Mouse (Mus musculus): Measurements from ENCODE around the gene Espn. TPM values are rescaled to one million over a fixed set of nuclear protein-coding genes. Genes with fewer than 3 reads are reported as not detected.

Espn gene
- total and polyA plus RNA-seq, 3 experiments = 5.0 to 19.6 TPM; not detected in 1

DNA sequence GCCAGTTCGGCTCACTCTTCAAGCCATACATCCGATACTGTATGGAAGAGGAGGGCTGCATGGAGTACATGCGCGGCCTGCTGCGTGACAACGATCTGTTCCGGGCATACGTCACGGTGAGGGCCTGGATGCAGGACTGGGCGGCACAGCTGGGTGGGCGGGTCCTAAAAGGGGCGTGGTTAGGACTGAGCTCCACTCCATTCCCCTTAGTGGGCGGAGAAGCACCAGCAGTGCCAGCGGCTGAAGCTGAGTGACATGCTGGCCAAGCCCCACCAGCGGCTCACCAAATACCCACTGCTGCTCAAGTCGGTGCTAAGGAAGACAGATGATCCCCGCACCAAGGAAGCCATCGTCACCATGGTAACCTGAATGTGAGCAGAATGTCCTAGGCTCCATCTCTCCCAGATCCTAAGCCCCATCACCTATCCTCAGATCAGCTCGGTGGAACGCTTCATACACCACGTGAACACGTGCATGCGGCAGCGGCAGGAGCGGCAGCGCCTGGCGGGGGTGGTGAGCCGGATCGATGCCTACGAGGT, 44.1 kb downstream of the Espn start:
- TF ChIP-seq KAT2A (conservative IDR thresholded peaks at IDR 0.05; ENCODE audit: low read depth, low read length) (no peak), POLR2AphosphoS2 (IDR thresholded peaks at IDR 0.05; ENCODE audit: low read length) (no peak), POLR2A (IDR thresholded peaks at IDR 0.05; ENCODE audit: control insufficient read depth in 1 of 2, insufficient read depth in 1 of 2, low read depth in 1 of 2, low read length in 2 of 2, poor library complexity in 1 of 2) (no peak), SMC3 (IDR thresholded peaks at IDR 0.05; ENCODE audit: low read depth, low read length) (no peak), MAX (IDR thresholded peaks at IDR 0.05; ENCODE audit: low read length) (no peak), HCFC1 (IDR thresholded peaks at IDR 0.05; ENCODE audit: low read depth, low read length) (no peak), ZNF384 (IDR thresholded peaks at IDR 0.05; ENCODE audit: low read depth, low read length) (no peak), CTCF (IDR thresholded peaks at IDR 0.05 in 2 of 3, conservative IDR thresholded peaks at IDR 0.05 in 1 of 3; ENCODE audit: control insufficient read depth in 1 of 3, insufficient read depth in 1 of 3, low read depth in 2 of 3, low read length in 3 of 3, poor library complexity in 1 of 3, severe bottlenecking in 1 of 3) (no peak), NRF1 (IDR thresholded peaks at IDR 0.05; ENCODE audit: insufficient read depth, low read depth, low read length, poor library complexity, severe bottlenecking) (no peak), ETS1 (IDR thresholded peaks at IDR 0.05; ENCODE audit: low read depth, low read length) (no peak), ELF1 (IDR thresholded peaks at IDR 0.05; ENCODE audit: low read depth, low read length) (no peak), MAZ (IDR thresholded peaks at IDR 0.05; ENCODE audit: low read depth, low read length) (no peak), ZC3H11A (IDR thresholded peaks at IDR 0.05; ENCODE audit: low read depth, low read length) (no peak), RCOR1 (IDR thresholded peaks at IDR 0.05; ENCODE audit: low read depth, low read length) (no peak), NELFE (IDR thresholded peaks at IDR 0.05; ENCODE audit: low read depth, low read length) (no peak)
- H3K36me3 ChIP-seq (ENCODE audit: control insufficient read depth in 1 of 2, insufficient read depth in 2 of 2, low read length in 2 of 2) = peaks cover 1 to 10% of the 10 kb centered on the region in 2 experiments
- H3K9ac ChIP-seq (ENCODE audit: control insufficient read depth, low read depth, low read length, poor library complexity, severe bottlenecking) = no peak overlapping the region
- H3K4me1 ChIP-seq (ENCODE audit: control insufficient read depth in 1 of 2, insufficient read depth in 2 of 2, low read length in 2 of 2) = peaks cover 7 to 9% of the 10 kb centered on the region in 2 experiments
- H3K9me3 ChIP-seq (replicated peaks; ENCODE audit: insufficient read depth, low read length) = no peaks in the 10 kb centered on the region
- H3K79me2 ChIP-seq (ENCODE audit: control insufficient read depth, insufficient read depth, low read length, poor library complexity) = no peaks in the 10 kb centered on the region
- DNase-seq (ENCODE audit: low read depth, low spot score) = no peak
- no peak overlapping the region for H3K27ac ChIP-seq (ENCODE audit: control insufficient read depth, low read depth, low read length)
- no peak overlapping the region for H3K4me3 ChIP-seq (ENCODE audit: control insufficient read depth in 1 of 2, insufficient read depth in 1 of 2, low read depth in 2 of 2, low read length in 2 of 2)
- no peaks in the 10 kb centered on the region for H3K27me3 ChIP-seq (ENCODE audit: control insufficient read depth in 1 of 2, insufficient read depth in 2 of 2, low read length in 2 of 2)

DNA sequence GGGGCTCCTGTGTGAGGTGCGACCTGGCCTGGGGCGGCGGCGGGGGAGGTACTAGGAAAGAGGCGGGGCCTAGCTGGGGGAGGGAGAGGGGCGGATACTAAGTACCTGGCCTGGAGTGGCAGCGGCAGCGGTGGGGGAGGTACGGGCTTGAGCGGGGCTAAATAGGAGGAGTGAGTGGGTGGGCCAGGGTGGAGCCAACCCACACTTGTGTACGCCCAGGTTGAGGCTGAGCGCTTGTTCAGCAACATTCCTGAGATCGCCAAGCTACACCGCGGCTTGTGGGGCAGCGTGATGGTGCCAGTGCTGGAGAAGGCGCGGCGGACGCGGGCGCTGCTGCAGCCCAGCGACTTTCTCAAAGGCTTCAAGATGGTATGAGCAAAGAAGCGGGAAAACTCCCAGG, 44.7 kb downstream of the Espn start:
- Histone ChIP-seq H3K4me1 (ENCODE audit: control insufficient read depth in 1 of 2, insufficient read depth in 2 of 2, low read length in 2 of 2) (peaks cover 7 to 9% of the 10 kb centered on the region in 2 experiments), H3K9me3 (replicated peaks; ENCODE audit: insufficient read depth, low read length) (no peaks in the 10 kb centered on the region), H3K79me2 (ENCODE audit: control insufficient read depth, insufficient read depth, low read length, poor library complexity) (no peaks in the 10 kb centered on the region), H3K4me3 (ENCODE audit: control insufficient read depth in 1 of 2, insufficient read depth in 1 of 2, low read depth in 2 of 2, low read length in 2 of 2) (no peak overlapping the region), H3K9ac (ENCODE audit: control insufficient read depth, low read depth, low read length, poor library complexity, severe bottlenecking) (no peak overlapping the region), H3K36me3 (ENCODE audit: control insufficient read depth in 1 of 2, insufficient read depth in 2 of 2, low read length in 2 of 2) (peaks cover 1 to 10% of the 10 kb centered on the region in 2 experiments), H3K27ac (ENCODE audit: control insufficient read depth, low read depth, low read length) (no peak overlapping the region), H3K27me3 (ENCODE audit: control insufficient read depth in 1 of 2, insufficient read depth in 2 of 2, low read length in 2 of 2) (no peaks in the 10 kb centered on the region)
- no peak for DNase-seq (ENCODE audit: low read depth, low spot score)
- TF ChIP-seq USF1 (IDR thresholded peaks at IDR 0.05; ENCODE audit: low read depth, low read length) (no peak), SIN3A (IDR thresholded peaks at IDR 0.05; ENCODE audit: low read length) (no peak), UBTF (IDR thresholded peaks at IDR 0.05; ENCODE audit: borderline replicate concordance, insufficient read depth, low read depth, low read length) (no peak), ETS1 (IDR thresholded peaks at IDR 0.05; ENCODE audit: low read depth, low read length) (no peak), CHD1 (IDR thresholded peaks at IDR 0.05; ENCODE audit: low read depth, low read length) (no peak), MAFK (IDR thresholded peaks at IDR 0.05; ENCODE audit: borderline replicate concordance, low read depth, low read length) (no peak), NRF1 (IDR thresholded peaks at IDR 0.05; ENCODE audit: insufficient read depth, low read depth, low read length, poor library complexity, severe bottlenecking) (no peak), USF2 (IDR thresholded peaks at IDR 0.05; ENCODE audit: borderline replicate concordance in 1 of 2, insufficient read depth in 1 of 2, low read depth in 1 of 2, low read length in 2 of 2) (no peak), RAD21 (IDR thresholded peaks at IDR 0.05; ENCODE audit: low read depth, low read length) (no peak), TBP (IDR thresholded peaks at IDR 0.05; ENCODE audit: low read depth, low read length) (no peak)

All from MEL (cell line).